Mouse (Mus musculus) lung, embryonic 15.5 days (tissue): ENCODE results near the gene Rag1. TPM values are rescaled to one million over a fixed set of nuclear protein-coding genes. Genes with fewer than 3 reads are reported as not detected.

Source experiments
- ATAC-seq: fragments of 200-750 bp; cut with Nextera tagmentation; 2 replicates; pipeline ENCODE4 v1.8.0; 2017; ENCODE audit warnings: moderate number of reproducible peaks, borderline replicate concordance; ENCODE audit not compliant: low FRiP score, low TSS enrichment; ENCODE audit errors: extremely low read depth
- H3K27ac ChIP-seq: fragments of 300-500 bp; sonication (generic); 2 replicates; pipeline ENCODE4 v1.5.1; 2015; ENCODE audit warnings: moderate library complexity, mild to moderate bottlenecking, inconsistent platforms
- H3K27me3 ChIP-seq: fragments of 300-500 bp; sonication (generic); 2 replicates; pipeline ENCODE4 v1.6.1; 2015; ENCODE audit warnings: inconsistent platforms
- H3K36me3 ChIP-seq: fragments of 300-500 bp; sonication (generic); 2 replicates; pipeline ENCODE4 v1.6.1; 2015; ENCODE audit warnings: inconsistent platforms
- H3K4me1 ChIP-seq: fragments of 300-500 bp; sonication (generic); 2 replicates; pipeline ENCODE4 v1.6.1; 2015; ENCODE audit warnings: inconsistent platforms
- H3K4me2 ChIP-seq: fragments of 300-500 bp; sonication (generic); 2 replicates; pipeline ENCODE4 v1.6.1; 2015; ENCODE audit warnings: inconsistent platforms, mild to moderate bottlenecking, moderate library complexity
- H3K4me3 ChIP-seq: fragments of 300-500 bp; sonication (generic); 2 replicates; pipeline ENCODE4 v1.5.1; 2015; ENCODE audit warnings: mild to moderate bottlenecking, inconsistent platforms
- H3K9ac ChIP-seq: fragments of 300-500 bp; sonication (generic); 2 replicates; pipeline ENCODE4 v1.6.1; 2015; ENCODE audit warnings: inconsistent platforms
- H3K9me3 ChIP-seq: fragments of 300-500 bp; sonication (generic); 2 replicates; pipeline ENCODE4 v1.6.1; 2016; ENCODE audit warnings: inconsistent platforms
- WGBS: fragments of 180-500 bp; shearing (Covaris S2); methylation state at CpG from one replicate; pipeline ENCODE4 v1.1.7; 2015; 5-methylcytosine and 5-hydroxymethylcytosine counted together
- polyA plus RNA-seq: library from polyadenylated mRNA; unstranded; fragments of >200 nt; fragmentation: Nextera tagmentation; extraction: Ambion mirVana; gene quantifications from 2 replicates; pipeline ENCODE4 v1.2.1, GENCODE M21; 2015

Rag1 gene
- polyA plus RNA-seq, 1 experiment from 2014 or later = 2.9 TPM

DNA sequence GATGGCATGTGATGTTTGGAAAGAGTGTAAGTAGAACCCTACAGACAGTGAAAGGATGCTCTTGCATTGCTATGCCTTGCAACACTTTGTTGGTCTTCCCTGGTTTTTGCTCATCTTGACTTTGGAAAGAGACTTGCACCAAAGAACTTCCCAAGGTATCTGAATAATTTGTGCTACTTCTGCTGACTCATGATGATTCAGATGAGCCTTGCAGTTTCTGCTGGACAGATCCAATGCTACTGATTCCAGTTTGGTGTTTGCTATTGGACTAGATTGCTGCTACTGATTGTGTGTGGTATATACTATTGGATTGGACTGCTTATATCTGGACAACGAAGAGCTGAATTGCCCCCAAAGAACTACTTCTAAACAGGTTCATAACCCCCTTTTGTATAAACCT, 46.2 kb downstream of the Rag1 start:
- Histone ChIP-seq H3K27ac (no peak overlapping the region), H3K27me3 (no peaks in the 10 kb centered on the region), H3K4me2 (no peak overlapping the region), H3K4me3 (no peak overlapping the region), H3K36me3 (no peaks in the 10 kb centered on the region), H3K9me3 (no peaks in the 10 kb centered on the region), H3K9ac (no peak overlapping the region), H3K4me1 (no peaks in the 10 kb centered on the region)
- 80% methylated on average over 1 of the region's 1 CpGs for WGBS
- ATAC-seq = no peak

DNA sequence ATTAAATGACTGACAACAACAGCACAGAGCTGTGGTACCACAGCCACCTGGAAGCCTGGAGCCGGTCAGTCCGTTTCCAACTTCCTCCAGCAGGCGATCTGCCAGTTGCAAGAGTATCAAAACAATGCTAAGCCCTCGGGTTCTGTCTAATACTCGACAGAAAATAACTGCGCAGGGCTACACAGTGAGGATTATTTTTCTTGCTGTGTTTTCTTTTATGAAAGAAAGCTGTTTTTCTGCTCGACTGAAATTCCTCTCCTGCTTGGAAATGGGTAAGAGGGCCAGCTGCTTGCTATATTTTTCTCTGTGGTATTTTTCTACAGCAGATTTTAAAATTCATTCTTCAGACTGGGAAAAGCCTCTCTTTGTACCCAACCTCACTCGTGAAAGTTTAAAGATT, 48.6 kb downstream of the Rag1 start:
- no peak overlapping the region for H3K4me2 ChIP-seq
- no peaks in the 10 kb centered on the region for H3K36me3 ChIP-seq
- no peaks in the 10 kb centered on the region for H3K9me3 ChIP-seq
- no peak overlapping the region for H3K9ac ChIP-seq
- 32% methylated on average over 8 of the region's 8 CpGs for WGBS
- no peak for ATAC-seq
- H3K27me3 ChIP-seq = no peaks in the 10 kb centered on the region
- no peak overlapping the region for H3K4me3 ChIP-seq
- H3K4me1 ChIP-seq = no peaks in the 10 kb centered on the region
- no peak overlapping the region for H3K27ac ChIP-seq

DNA sequence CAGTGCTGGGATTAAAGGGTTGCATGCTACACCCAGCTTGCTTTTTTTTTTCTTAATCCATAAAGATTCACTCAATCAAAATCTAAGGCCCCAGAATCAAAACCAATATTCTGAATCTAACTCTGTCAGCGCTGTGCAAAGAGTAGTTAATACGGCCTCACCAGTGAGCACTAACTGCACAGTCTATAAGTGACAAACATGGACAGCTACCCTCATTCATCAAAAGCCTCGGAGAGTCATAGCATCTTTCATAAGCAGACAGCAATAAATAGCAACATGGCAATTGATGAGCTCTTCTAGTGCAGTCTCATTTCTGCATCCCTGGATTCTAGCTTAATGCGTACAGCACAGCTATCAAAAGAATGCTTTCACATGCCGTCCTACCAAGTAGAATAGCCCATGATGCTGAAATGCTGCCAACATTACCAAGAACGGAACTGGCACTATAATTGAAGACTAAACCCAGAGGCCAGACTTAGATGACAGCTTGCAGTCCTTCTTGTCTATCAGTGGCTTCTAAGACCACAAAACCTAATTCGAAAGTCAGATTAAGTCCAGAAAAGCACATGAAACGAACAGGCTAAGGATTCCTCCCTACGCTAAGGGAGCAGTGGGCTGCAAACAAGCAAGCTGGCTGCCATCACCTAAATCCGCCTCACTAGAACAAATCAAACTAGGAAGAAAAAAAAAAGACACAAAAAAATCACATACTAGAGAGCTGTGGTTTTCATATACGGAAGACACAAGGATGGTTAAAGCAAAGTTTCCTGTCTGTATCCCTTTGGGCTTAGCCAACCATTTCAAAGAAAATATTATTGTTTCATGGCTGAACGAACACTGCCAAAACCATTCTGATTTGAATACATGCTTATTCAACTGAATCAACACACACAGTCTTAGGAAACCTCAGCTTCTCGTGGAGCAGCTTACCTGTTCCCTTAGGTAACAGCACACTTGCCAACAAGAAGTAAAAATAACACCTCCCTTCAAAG, 50.8 kb downstream of the Rag1 start:
- no peak overlapping the region for H3K4me2 ChIP-seq
- H3K4me1 ChIP-seq = no peaks in the 10 kb centered on the region
- WGBS = 78% methylated on average over 13 of the region's 13 CpGs
- no peak for ATAC-seq
- no peaks in the 10 kb centered on the region for H3K27me3 ChIP-seq
- no peak overlapping the region for H3K4me3 ChIP-seq
- H3K36me3 ChIP-seq = no peaks in the 10 kb centered on the region
- no peak overlapping the region for H3K9ac ChIP-seq
- no peak overlapping the region for H3K27ac ChIP-seq
- H3K9me3 ChIP-seq = no peaks in the 10 kb centered on the region

DNA sequence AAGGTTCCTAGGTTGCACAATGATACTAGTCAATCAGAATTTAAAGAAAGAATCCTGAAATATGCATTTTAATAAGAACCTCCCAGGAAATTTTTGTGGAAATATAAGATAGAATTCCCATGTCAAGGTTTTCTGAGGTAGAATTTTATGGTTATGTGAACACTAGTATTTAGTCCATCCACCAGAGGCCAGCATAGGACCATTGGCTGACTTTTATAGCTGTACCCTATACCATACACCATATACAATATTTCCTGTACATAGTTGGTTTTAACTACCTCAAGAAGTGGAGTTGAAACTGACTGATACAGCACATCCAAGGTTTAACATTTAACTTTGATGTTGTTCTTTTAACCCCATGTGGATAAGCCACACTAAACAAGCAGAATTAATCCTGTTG, 52.1 kb downstream of the Rag1 start:
- no peak overlapping the region for H3K27ac ChIP-seq
- no peak for ATAC-seq
- no peaks in the 10 kb centered on the region for H3K9me3 ChIP-seq
- H3K4me3 ChIP-seq = no peak overlapping the region
- no peaks in the 10 kb centered on the region for H3K36me3 ChIP-seq
- H3K27me3 ChIP-seq = no peaks in the 10 kb centered on the region
- no peaks in the 10 kb centered on the region for H3K4me1 ChIP-seq
- H3K9ac ChIP-seq = no peak overlapping the region
- H3K4me2 ChIP-seq = no peak overlapping the region

DNA sequence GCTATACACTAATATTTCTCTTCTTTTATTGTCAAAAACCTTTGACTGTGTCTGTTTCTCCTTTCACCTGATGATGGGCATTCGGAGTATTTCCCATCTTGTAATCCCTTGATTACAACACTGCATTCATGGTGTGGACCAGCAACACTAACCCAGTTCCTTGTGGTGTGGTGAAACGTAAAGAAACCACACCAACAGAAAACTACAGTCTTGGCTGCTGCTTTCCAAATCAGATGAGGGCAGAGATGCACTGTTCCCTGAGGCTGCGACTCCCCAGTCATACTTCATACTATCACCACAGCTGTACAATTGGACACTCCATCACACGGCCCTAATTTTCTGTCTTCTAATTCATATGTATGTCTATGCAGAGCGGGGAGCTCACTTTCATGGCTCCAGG, 54.6 kb downstream of the Rag1 start:
- WGBS = 90% methylated on average over 5 of the region's 5 CpGs
- H3K4me1 ChIP-seq = no peaks in the 10 kb centered on the region
- no peak for ATAC-seq

DNA sequence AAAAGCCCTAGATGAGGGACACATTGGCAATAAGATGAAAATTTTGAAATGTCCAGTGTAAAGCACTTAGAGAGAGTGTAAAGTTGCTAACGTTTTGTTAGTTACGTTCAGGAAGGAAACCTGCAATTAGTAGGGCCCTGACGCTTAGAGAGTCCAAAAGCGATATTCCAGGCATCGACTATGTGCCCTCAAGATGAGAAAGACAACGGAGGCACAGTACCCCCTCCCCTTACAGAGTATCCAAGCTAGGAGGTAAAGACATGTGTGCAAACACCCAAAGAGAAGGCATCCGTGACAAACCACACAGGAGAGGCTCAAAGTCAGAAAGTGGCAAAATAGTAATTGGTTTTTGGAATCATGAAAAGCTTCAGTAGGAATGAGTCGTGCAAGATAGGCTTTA, 56.4 kb downstream of the Rag1 start:
- Histone ChIP-seq H3K4me3 (no peak overlapping the region), H3K27ac (no peak overlapping the region), H3K9ac (no peak overlapping the region), H3K27me3 (no peaks in the 10 kb centered on the region), H3K4me2 (no peak overlapping the region), H3K36me3 (no peaks in the 10 kb centered on the region), H3K4me1 (no peaks in the 10 kb centered on the region), H3K9me3 (no peaks in the 10 kb centered on the region)
- 77% methylated on average over 8 of the region's 8 CpGs for WGBS
- no peak for ATAC-seq

More for the DNA sequence above, 54.6 kb downstream of the Rag1 start:
- no peaks in the 10 kb centered on the region for H3K36me3 ChIP-seq
- H3K9me3 ChIP-seq = no peaks in the 10 kb centered on the region
- no peak overlapping the region for H3K9ac ChIP-seq
- H3K27me3 ChIP-seq = no peaks in the 10 kb centered on the region
- no peak overlapping the region for H3K27ac ChIP-seq
- no peak overlapping the region for H3K4me2 ChIP-seq
- H3K4me3 ChIP-seq = no peak overlapping the region

DNA sequence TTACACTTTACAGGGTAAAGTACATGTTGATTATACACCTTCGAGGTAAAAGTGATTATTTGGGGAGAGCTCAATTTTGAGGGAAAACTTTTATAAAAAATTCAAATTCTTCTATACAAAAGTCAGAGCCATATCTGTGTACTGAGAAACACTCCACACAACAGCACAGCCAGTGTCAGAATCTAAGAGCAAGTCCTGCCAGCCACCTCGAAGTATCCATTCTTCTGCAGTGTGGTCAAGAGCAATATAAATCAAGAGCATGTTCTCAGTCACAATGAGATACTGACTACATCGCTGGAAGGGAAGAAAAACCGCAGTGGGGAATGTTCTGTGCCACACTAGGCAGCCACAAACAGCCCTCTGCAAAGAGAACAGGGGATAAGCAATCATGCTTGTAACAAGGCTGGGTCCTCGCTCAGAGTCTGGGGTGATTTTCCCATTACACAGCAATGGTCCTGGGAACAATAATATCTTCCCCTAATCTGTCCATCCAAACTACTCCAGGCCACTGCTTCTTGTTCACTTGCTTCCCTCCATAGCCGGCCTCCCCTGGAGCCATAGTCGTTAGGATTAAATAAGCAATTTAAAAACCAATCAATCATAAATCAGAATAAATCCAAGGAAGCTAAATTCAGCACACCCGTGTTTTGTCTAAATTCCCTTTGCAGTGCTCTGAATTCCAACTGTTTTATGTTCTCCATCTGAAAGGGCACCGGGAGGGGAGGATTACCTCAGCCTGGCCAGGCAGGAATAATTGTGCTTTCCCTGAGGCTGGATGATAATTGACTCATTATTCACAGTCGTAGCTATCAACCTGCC, 57.1 kb downstream of the Rag1 start:
- Histone ChIP-seq H3K27me3 (no peaks in the 10 kb centered on the region), H3K9me3 (no peaks in the 10 kb centered on the region), H3K4me3 (no peak overlapping the region), H3K36me3 (no peaks in the 10 kb centered on the region), H3K4me1 (no peaks in the 10 kb centered on the region), H3K27ac (no peak overlapping the region), H3K9ac (no peak overlapping the region), H3K4me2 (no peak overlapping the region)
- 44% methylated on average over 10 of the region's 10 CpGs for WGBS
- no peak for ATAC-seq

DNA sequence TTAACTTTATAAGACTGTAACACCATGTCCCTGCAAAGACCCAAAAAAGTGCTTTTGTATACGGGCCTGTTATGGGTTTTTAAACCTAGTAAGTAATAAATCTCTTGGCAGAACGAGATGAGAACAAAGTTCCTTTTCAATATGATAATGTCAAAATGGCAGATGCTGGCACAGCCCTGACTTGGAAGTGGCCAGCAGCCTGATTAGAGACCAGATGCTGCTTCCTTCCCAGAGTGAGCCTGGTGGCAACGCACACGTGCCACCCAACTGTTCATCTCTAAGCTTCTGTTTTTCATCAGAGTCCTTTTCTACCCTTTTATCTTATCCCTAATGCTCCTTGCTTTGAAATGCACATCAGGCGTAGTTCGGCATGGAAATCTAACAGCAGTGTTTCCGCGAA, 57.9 kb downstream of the Rag1 start:
- Histone ChIP-seq H3K36me3 (no peaks in the 10 kb centered on the region), H3K4me1 (no peaks in the 10 kb centered on the region), H3K4me3 (no peak overlapping the region), H3K9ac (no peak overlapping the region), H3K4me2 (no peak overlapping the region), H3K27ac (no peak overlapping the region), H3K27me3 (no peaks in the 10 kb centered on the region), H3K9me3 (no peaks in the 10 kb centered on the region)
- 75% methylated on average over 8 of the region's 8 CpGs for WGBS
- ATAC-seq = no peak

Other genes starting within 250 kb of the Rag1 start
- 0.35 and 2.4 TPM in 2 replicates for gene Rag2, start 24.8 kb downstream of the Rag1 start, polyA plus RNA-seq
- 57.8 and 58.7 TPM in 2 replicates for gene B230118H07Rik, start within 50 bp of the Rag1 start, polyA plus RNA-seq
- 9.5 and 9.8 TPM in 2 replicates for gene Traf6, start 28.9 kb upstream of the Rag1 start, polyA plus RNA-seq
- gene Prr5l, start 233.5 kb upstream of the Rag1 start, polyA plus RNA-seq = 40.5 and 41.7 TPM in 2 replicates
- 58.8 and 64.6 TPM in 2 replicates for gene Commd9, start 236.7 kb upstream of the Rag1 start, polyA plus RNA-seq